ENCODE assay signal across 23 mouse cellular contexts in genomic region chr8:106102321-106102720, GRCm38 (mm10). TPM values are rescaled to one million over a fixed set of nuclear protein-coding genes. Genes with fewer than 3 reads are reported as not detected.
DNase-seq lines count a peak whose midpoint lies in the region; ATAC-seq and TF ChIP-seq lines count a peak whose summit lies in the region.
"Had no signal": no experiment of that assay in that cellular context is flagged by ENCODE, and none has a peak within 500 bp of the region (broad histone marks: within the 10 kb centered on the region; RNA-seq: fewer than 3 reads in every experiment).

No protein-coding gene starts in this region.

- H3K9me3 ChIP-seq in hindbrain, postnatal 0 days (ENCODE audit: low read length) = no peaks in the 10 kb centered on the region
- H3K9me3 ChIP-seq: embryonic facial prominence, embryonic 13.5 days; embryonic facial prominence, embryonic 15.5 days; forebrain, embryonic 10.5 days; forebrain, embryonic 12.5 days had no signal

- no peak overlapping the region for H3K9ac ChIP-seq in hindbrain, postnatal 0 days (replicated peaks; ENCODE audit: low read length)
- H3K9ac ChIP-seq: embryonic facial prominence, embryonic 13.5 days; embryonic facial prominence, embryonic 15.5 days; forebrain, embryonic 12.5 days had no signal

- no peak for TF ChIP-seq CTCF in hindbrain, postnatal 0 days (IDR thresholded peaks at IDR 0.05; ENCODE audit: low read depth)

- H3K4me2 ChIP-seq in hindbrain, postnatal 0 days (ENCODE audit: low read depth, low read length) = no peak overlapping the region
- H3K4me2 ChIP-seq: embryonic facial prominence, embryonic 13.5 days; embryonic facial prominence, embryonic 15.5 days; forebrain, embryonic 12.5 days had no signal

- no peak overlapping the region for H3K27ac ChIP-seq in hindbrain, postnatal 0 days
- H3K27ac ChIP-seq: embryonic facial prominence, embryonic 13.5 days; embryonic facial prominence, embryonic 15.5 days; forebrain, embryonic 10.5 days; forebrain, embryonic 12.5 days had no signal

- ATAC-seq in hindbrain, postnatal 0 days = no peak
- ATAC-seq: forebrain, embryonic 14.5 days; forebrain, embryonic 16.5 days had no signal

- H3K4me1 ChIP-seq in hindbrain, postnatal 0 days (ENCODE audit: insufficient read depth, low read length) = no peaks in the 10 kb centered on the region
- H3K4me1 ChIP-seq: embryonic facial prominence, embryonic 13.5 days; embryonic facial prominence, embryonic 15.5 days; forebrain, embryonic 10.5 days; forebrain, embryonic 12.5 days had no signal

- DNase-seq in thymus, postnatal 14 days = peak; percentile 65
- DNase-seq in thymus, postnatal 0 days (ENCODE audit: low spot score) = no peak
- DNase-seq in thymus, postnatal 36 days = peak; percentile 43 to 63
- no peak for DNase-seq in frontal cortex, postnatal 10 days (ENCODE audit: low spot score in 2 of 2)
- DNase-seq in hindbrain, postnatal 0 days (ENCODE audit: low spot score) = no peak
- DNase-seq: adrenal gland, adult 2 months; adrenal gland, postnatal 10 days; adrenal gland, postnatal 25 days; cerebellum, adult 11 months; cerebellum, adult 18-20 months; cerebellum, adult 8-10 months; cerebellum, adult 9-11 months; cerebellum, postnatal 14 days; cerebellum, postnatal 36 days; embryo, embryonic 11 days had no signal

- no peak overlapping the region for H3K4me3 ChIP-seq in hindbrain, postnatal 0 days (ENCODE audit: low read length)
- H3K4me3 ChIP-seq: embryonic facial prominence, embryonic 13.5 days; embryonic facial prominence, embryonic 15.5 days; erythroblast, embryonic 14.5 days; forebrain, embryonic 10.5 days; forebrain, embryonic 12.5 days had no signal

- H3K36me3 ChIP-seq in hindbrain, postnatal 0 days (ENCODE audit: insufficient read depth, low read length) = peaks cover 17% of the 10 kb centered on the region

- no peaks in the 10 kb centered on the region for H3K27me3 ChIP-seq in hindbrain, postnatal 0 days (ENCODE audit: insufficient read depth, low read length)
- H3K27me3 ChIP-seq: embryonic facial prominence, embryonic 13.5 days; embryonic facial prominence, embryonic 15.5 days; forebrain, embryonic 12.5 days had no signal

- WGBS in hindbrain, postnatal 0 days = 88% methylated on average over 4 of the region's 4 CpGs

RNA-seq across cellular contexts. Expression of gene Esrp2, which starts 34.5 kb away (rescaled TPM):
- 8.8 and 9.6 TPM in 2 replicates for polyA plus RNA-seq in thymus, postnatal 0 days (2015; fragmentation: Nextera tagmentation; extraction: Ambion mirVana)
- 0.10 and 0.75 TPM in 2 replicates for total RNA-seq in hindbrain, postnatal 0 days (2014; rRNA removed)
- polyA plus RNA-seq in hindbrain, postnatal 0 days (2015; fragmentation: Nextera tagmentation; extraction: Ambion mirVana) = 0.10 and 0.15 TPM in 2 replicates
- total RNA-seq: common myeloid progenitor, adult 5-6 weeks had no signal

RNA-seq across cellular contexts. Expression of gene Nfatc3, which starts 43.7 kb away (rescaled TPM):
- polyA plus RNA-seq in thymus, postnatal 0 days (2015; fragmentation: Nextera tagmentation; extraction: Ambion mirVana) = 19.7 and 26.6 TPM in 2 replicates
- 14.0 and 24.0 TPM in 2 replicates for total RNA-seq in hindbrain, postnatal 0 days (2014; rRNA removed)
- polyA plus RNA-seq in hindbrain, postnatal 0 days (2015; fragmentation: Nextera tagmentation; extraction: Ambion mirVana) = 2.8 and 2.9 TPM in 2 replicates

RNA-seq across cellular contexts. Expression of gene Pla2g15, which starts 47.9 kb away (rescaled TPM):
- 11.0 and 11.7 TPM in 2 replicates for polyA plus RNA-seq in thymus, postnatal 0 days (2015; fragmentation: Nextera tagmentation; extraction: Ambion mirVana)
- total RNA-seq in hindbrain, postnatal 0 days (2014; rRNA removed) = 14.9 and 18.2 TPM in 2 replicates
- polyA plus RNA-seq in hindbrain, postnatal 0 days (2015; fragmentation: Nextera tagmentation; extraction: Ambion mirVana) = 14.6 and 15.7 TPM in 2 replicates

Comparison
In these comparisons a context has a peak if more than half of its experiments do, and no peak if none do; other contexts are left out.
1. DNase-seq: peak in thymus, postnatal 14 days (single experiment) and thymus, postnatal 36 days (2 of 2); none in thymus, postnatal 0 days (single experiment), frontal cortex, postnatal 10 days (0 of 2) and hindbrain, postnatal 0 days (single experiment).